Mouse (Mus musculus): Measurements from ENCODE around the gene Prps1l1.

Gene Prps1l1

GRCm38 (mm10) chr12:35025916-35026432 is 41.4 kb downstream of the Prps1l1 start:
- CTCF ChIA-PET, result interaction anchor here (0.6 kb wide), 1 partner anchor 220 kb away, joined by 6 read pairs; no protein-coding TSS in a partner anchor

DNA sequence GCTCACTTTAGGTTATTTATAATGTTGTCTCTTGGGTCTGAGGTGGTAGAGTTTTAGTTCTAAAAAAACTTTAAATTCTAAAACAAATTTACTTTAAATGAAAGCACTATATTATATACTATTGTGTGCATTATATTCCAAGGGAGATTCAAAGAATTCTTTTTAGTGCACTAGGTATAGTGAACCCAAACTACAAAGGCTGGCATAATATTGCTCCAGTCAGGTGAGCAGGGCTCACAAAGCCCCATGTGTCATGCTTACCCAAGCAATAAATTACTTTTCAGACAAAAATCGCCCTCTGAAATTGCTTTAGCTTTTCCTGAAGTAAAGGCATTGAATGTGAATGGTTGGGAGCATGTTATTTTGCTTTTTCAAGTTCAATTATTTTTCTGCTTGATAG is 43.0 kb downstream of the Prps1l1 start:
- CTCF ChIA-PET, result no interaction called here
